In genomic region chr2:181148318-181148955, GRCm38 (mm10) we compare ENCODE assay signal across 10 mouse cellular contexts. TPM values are rescaled to one million over a fixed set of nuclear protein-coding genes. Genes with fewer than 3 reads are reported as not detected.
DNase-seq lines count a peak whose midpoint lies in the region; ATAC-seq and TF ChIP-seq lines count a peak whose summit lies in the region.
"Had no signal": no experiment of that assay in that cellular context is flagged by ENCODE, and none has a peak within 500 bp of the region (broad histone marks: within the 10 kb centered on the region; RNA-seq: fewer than 3 reads in every experiment).

No protein-coding gene starts in this region.

- WGBS in heart, embryonic 15.5 days = 22% methylated on average over 31 of the region's 31 CpGs
- 10% methylated on average over 31 of the region's 31 CpGs for WGBS in forebrain, postnatal 0 days
- WGBS in liver, postnatal 0 days (ENCODE audit: insufficient replicate concordance) = 15% methylated on average over 19 of the region's 31 CpGs

- H3K4me1 ChIP-seq in heart, embryonic 15.5 days (replicated peaks) = peaks cover 23% of the 10 kb centered on the region
- no peaks in the 10 kb centered on the region for H3K4me1 ChIP-seq in forebrain, postnatal 0 days (ENCODE audit: insufficient read depth)
- no peaks in the 10 kb centered on the region for H3K4me1 ChIP-seq in liver, postnatal 0 days (ENCODE audit: insufficient read depth)

- no peak for DNase-seq in heart, adult 9 months (ENCODE audit: low spot score in 2 of 2)
- DNase-seq in brain, embryonic 14.5 days (ENCODE audit: low read depth) = peak; percentile 18
- DNase-seq in forebrain, postnatal 0 days = peak; percentile 46
- DNase-seq in liver, postnatal 0 days = no peak
- no peak for DNase-seq in thymus, postnatal 10 days (ENCODE audit: low spot score in 2 of 2)
- no peak for DNase-seq in gastrocnemius, postnatal 36 days

- no peak for TF ChIP-seq POLR2A in brain, embryonic 14.5 days (IDR thresholded peaks at IDR 0.05; ENCODE audit: borderline replicate concordance, extremely low read depth, insufficient read depth, insufficient read length, poor library complexity, severe bottlenecking)

- no peak for TF ChIP-seq EP300 in liver, postnatal 0 days (IDR thresholded peaks at IDR 0.05; ENCODE audit: low read depth)

- H3K9me3 ChIP-seq in heart, embryonic 15.5 days (replicated peaks) = no peaks in the 10 kb centered on the region
- H3K9me3 ChIP-seq in forebrain, postnatal 0 days (ENCODE audit: low read length) = no peaks in the 10 kb centered on the region
- no peaks in the 10 kb centered on the region for H3K9me3 ChIP-seq in liver, postnatal 0 days (ENCODE audit: low read length)

- no peak overlapping the region for H3K9ac ChIP-seq in heart, embryonic 15.5 days
- peak overlapping the region; percentile 25; the same call in 1 of the 2 replicates for H3K9ac ChIP-seq in forebrain, postnatal 0 days
- no peak overlapping the region for H3K9ac ChIP-seq in liver, postnatal 0 days (replicated peaks)

- no peak for ATAC-seq in heart, embryonic 15.5 days (replicated peaks; ENCODE audit: insufficient number of reproducible peaks, insufficient read depth, low FRiP score, low read depth)
- ATAC-seq in forebrain, postnatal 0 days = no peak
- ATAC-seq in liver, postnatal 0 days = no peak
- ATAC-seq in monocyte, adult 5-6 weeks (replicated peaks; ENCODE audit: insufficient number of reproducible peaks, low FRiP score, low TSS enrichment, poor library complexity, severe bottlenecking) = no peak

- H3K27ac ChIP-seq in heart, embryonic 15.5 days = no peak overlapping the region
- no peak overlapping the region for H3K27ac ChIP-seq in forebrain, postnatal 0 days (ENCODE audit: low read depth, low read length)
- H3K27ac ChIP-seq in liver, postnatal 0 days (ENCODE audit: low read depth) = no peak overlapping the region

- H3K4me2 ChIP-seq in heart, embryonic 15.5 days = peak overlapping the region; percentile 75
- H3K4me2 ChIP-seq in forebrain, postnatal 0 days (ENCODE audit: low read depth) = peak overlapping the region; percentile 69
- peak overlapping the region; percentile 67 for H3K4me2 ChIP-seq in liver, postnatal 0 days (ENCODE audit: low read depth, low read length)

- intact Hi-C loops in gastrocnemius, postnatal 36 days (cut with DNase I) = no loop called here

- H3K4me3 ChIP-seq in heart, embryonic 15.5 days = peak overlapping the region; percentile 46
- H3K4me3 ChIP-seq in forebrain, postnatal 0 days (ENCODE audit: low read depth, low read length) = peak overlapping the region; percentile 37
- 0 out of 2 replicates have a peak overlapping the region, but pooled peaks have one; percentile 32 for H3K4me3 ChIP-seq in liver, postnatal 0 days (ENCODE audit: low read depth, low read length)

- peaks cover 51% of the 10 kb centered on the region for H3K27me3 ChIP-seq in heart, embryonic 15.5 days
- no peaks in the 10 kb centered on the region for H3K27me3 ChIP-seq in forebrain, postnatal 0 days (ENCODE audit: insufficient read depth, low read length)
- H3K27me3 ChIP-seq in liver, postnatal 0 days (ENCODE audit: insufficient read depth, low read length) = peaks cover 43% of the 10 kb centered on the region

- no peak for TF ChIP-seq CTCF in brain, embryonic 14.5 days (IDR thresholded peaks at IDR 0.05; ENCODE audit: borderline replicate concordance, extremely low read depth, insufficient read depth, insufficient read length)
- TF ChIP-seq CTCF in forebrain, postnatal 0 days (IDR thresholded peaks at IDR 0.05; ENCODE audit: low read depth) = no peak
- TF ChIP-seq CTCF in liver, postnatal 0 days (IDR thresholded peaks at IDR 0.05; ENCODE audit: low read depth) = no peak

- H3K36me3 ChIP-seq in heart, embryonic 15.5 days = peaks cover 27% of the 10 kb centered on the region; the same call in 1 of the 2 replicates
- peaks cover 36% of the 10 kb centered on the region for H3K36me3 ChIP-seq in forebrain, postnatal 0 days (ENCODE audit: insufficient read depth)
- H3K36me3 ChIP-seq in liver, postnatal 0 days (replicated peaks; ENCODE audit: insufficient read depth, low read length) = no peaks in the 10 kb centered on the region

RNA-seq across cellular contexts. Expression of gene Eef1a2, which starts 8.4 kb away (rescaled TPM):
- polyA plus RNA-seq in heart, embryonic 15.5 days (2015; fragmentation: Nextera tagmentation; extraction: Ambion mirVana) = 12.1 and 13.2 TPM in 2 replicates
- polyA plus RNA-seq in brain, embryonic 14.5 days (2012; rRNA removed) = 85.1 and 133 TPM in 2 replicates
- total RNA-seq in forebrain, postnatal 0 days (2014; rRNA removed) = 215 and 218 TPM in 2 replicates
- 12.8 and 17.5 TPM in 2 replicates for polyA plus RNA-seq in forebrain, postnatal 0 days (2015; fragmentation: Nextera tagmentation; extraction: Ambion mirVana)
- 0.05 TPM in 1 of 2 replicates, not detected in the other for polyA plus RNA-seq in liver, postnatal 0 days (2015; fragmentation: Nextera tagmentation; extraction: Ambion mirVana)
- total RNA-seq in monocyte, adult 5-6 weeks (2017) = not detected in 3 replicates
- 1,000 to 10,000 TPM; 2,073 to 2,141 TPM for total RNA-seq in gastrocnemius, postnatal 36 days (2021)
- total RNA-seq: MEL had no signal
- polyA plus RNA-seq: erythroblast, embryonic 14.5 days had no signal

RNA-seq across cellular contexts. Expression of gene Kcnq2, which starts 13.3 kb away (rescaled TPM):
- 0.03 and 0.65 TPM in 2 replicates for polyA plus RNA-seq in heart, embryonic 15.5 days (2015; fragmentation: Nextera tagmentation; extraction: Ambion mirVana)
- 64.8 and 105 TPM in 2 replicates for polyA plus RNA-seq in brain, embryonic 14.5 days (2012; rRNA removed)
- 113 and 134 TPM in 2 replicates for total RNA-seq in forebrain, postnatal 0 days (2014; rRNA removed)
- 24.7 and 31.7 TPM in 2 replicates for polyA plus RNA-seq in forebrain, postnatal 0 days (2015; fragmentation: Nextera tagmentation; extraction: Ambion mirVana)
- polyA plus RNA-seq in liver, postnatal 0 days (2015; fragmentation: Nextera tagmentation; extraction: Ambion mirVana) = not detected in 2 replicates
- not detected in 3 replicates for total RNA-seq in monocyte, adult 5-6 weeks (2017)
- not detected for total RNA-seq in gastrocnemius, postnatal 36 days (2021)

RNA-seq across cellular contexts. Expression of gene Ppdpf, which starts 38.6 kb away (rescaled TPM):
- polyA plus RNA-seq in heart, embryonic 15.5 days (2015; fragmentation: Nextera tagmentation; extraction: Ambion mirVana) = 146 and 165 TPM in 2 replicates
- polyA plus RNA-seq in brain, embryonic 14.5 days (2012; rRNA removed) = 252 and 381 TPM in 2 replicates
- total RNA-seq in forebrain, postnatal 0 days (2014; rRNA removed) = 239 and 264 TPM in 2 replicates
- 402 and 447 TPM in 2 replicates for polyA plus RNA-seq in forebrain, postnatal 0 days (2015; fragmentation: Nextera tagmentation; extraction: Ambion mirVana)
- polyA plus RNA-seq in liver, postnatal 0 days (2015; fragmentation: Nextera tagmentation; extraction: Ambion mirVana) = 120 and 125 TPM in 2 replicates
- total RNA-seq in monocyte, adult 5-6 weeks (2017) = 68.9 to 87.3 TPM (median 84.2 TPM) in 3 replicates
- total RNA-seq in gastrocnemius, postnatal 36 days (2021) = 10 to 100 TPM; 40.4 to 45.1 TPM

RNA-seq across cellular contexts. Expression of gene Ptk6, which starts 54.2 kb away (rescaled TPM):
- 0.05 TPM in 1 of 2 replicates, not detected in the other for polyA plus RNA-seq in heart, embryonic 15.5 days (2015; fragmentation: Nextera tagmentation; extraction: Ambion mirVana)
- 0.04 and 0.05 TPM in 2 replicates for polyA plus RNA-seq in brain, embryonic 14.5 days (2012; rRNA removed)
- total RNA-seq in forebrain, postnatal 0 days (2014; rRNA removed) = not detected in 2 replicates
- polyA plus RNA-seq in forebrain, postnatal 0 days (2015; fragmentation: Nextera tagmentation; extraction: Ambion mirVana) = not detected in 2 replicates
- polyA plus RNA-seq in liver, postnatal 0 days (2015; fragmentation: Nextera tagmentation; extraction: Ambion mirVana) = 0.20 and 0.27 TPM in 2 replicates
- total RNA-seq in monocyte, adult 5-6 weeks (2017) = 0.53 to 3.0 TPM (median 1.8 TPM) in 3 replicates
- not detected for total RNA-seq in gastrocnemius, postnatal 36 days (2021)
- total RNA-seq: MEL had no signal
- polyA plus RNA-seq: erythroblast, embryonic 14.5 days had no signal

Comparison
In these comparisons a context has a peak if more than half of its experiments do, and no peak if none do; other contexts are left out.
1. DNase-seq: peak in brain, embryonic 14.5 days (single experiment) and forebrain, postnatal 0 days (single experiment); none in heart, adult 9 months (0 of 2), liver, postnatal 0 days (single experiment), thymus, postnatal 10 days (0 of 2) and gastrocnemius, postnatal 36 days (0 of 2).
2. RNA of gene Eef1a2, which starts 8.4 kb away (polyA plus RNA-seq): 85.1 to 133 TPM in brain, embryonic 14.5 days, 12.8 to 17.5 TPM in forebrain, postnatal 0 days and 12.1 to 13.2 TPM in heart, embryonic 15.5 days; 0.05 TPM in liver, postnatal 0 days; every median in the first group is over 10 times any median in the second.
3. RNA of gene Kcnq2, which starts 13.3 kb away (polyA plus RNA-seq): 64.8 to 105 TPM in brain, embryonic 14.5 days and 24.7 to 31.7 TPM in forebrain, postnatal 0 days; 0.03 to 0.65 TPM in heart, embryonic 15.5 days and not detected in liver, postnatal 0 days; every median in the first group is over 10 times any median in the second.
4. Peak in every context shown above with its lines, with median percentiles within 50 percentile points of each other: H3K4me2 ChIP-seq and H3K4me3 ChIP-seq.